Mouse (Mus musculus) megakaryocyte, embryonic 14.5 days (primary cell): ENCODE data around the gene Hhat. TPM values are rescaled to one million over a fixed set of nuclear protein-coding genes. Genes with fewer than 3 reads are reported as not detected.

Experiments used
- H3K27me3 ChIP-seq: replicated peaks from 2 replicates; pipeline ENCODE3; 2012; ENCODE audit warnings: inconsistent platforms
- H3K36me3 ChIP-seq: replicated peaks from 2 replicates; pipeline ENCODE3; 2012; ENCODE audit warnings: low read length, inconsistent platforms, mixed read lengths
- H3K4me1 ChIP-seq: 2 replicates; pipeline ENCODE4 v1.6.1; 2012; ENCODE audit warnings: inconsistent platforms
- H3K4me3 ChIP-seq: replicated peaks from 2 replicates; pipeline ENCODE3; 2012; ENCODE audit warnings: moderate library complexity, mild to moderate bottlenecking, inconsistent platforms
- H3K9me3 ChIP-seq: 2 replicates; pipeline ENCODE4 v1.6.1; 2012; ENCODE audit warnings: inconsistent platforms
- FLI1 ChIP-seq: IDR thresholded peaks from 2 replicates; pipeline ENCODE4 v1.6.1; 2012; ENCODE audit warnings: low read length, inconsistent platforms, mixed read lengths
- GATA1 ChIP-seq: IDR thresholded peaks from 3 replicates; pipeline ENCODE4 v1.6.1; 2012; ENCODE audit warnings: mixed read lengths, low read length, inconsistent platforms, borderline replicate concordance
- polyA plus RNA-seq: library from polyadenylated mRNA; stranded (reverse); fragments of >175 nt; gene quantifications from 2 replicates; pipeline ENCODE4 v1.2.3, GENCODE M21; 2012; ENCODE audit warnings: low replicate concordance; ENCODE audit not compliant: insufficient read depth

Hhat gene
- polyA plus RNA-seq, 1 experiment, result 0.03 TPM

- Histone ChIP-seq H3K27me3 (no peaks in the 10 kb centered on the region), H3K9me3 (no peaks in the 10 kb centered on the region), H3K36me3 (no peaks in the 10 kb centered on the region), H3K4me1 (peaks cover 48% of the 10 kb centered on the region), H3K4me3 (no peak overlapping the region)
- TF ChIP-seq FLI1 (no peak), GATA1 (no peak)
Observed at GRCm38 (mm10) chr1:192744880-192745239, 26.2 kb downstream of the Hhat start.

GRCm38 (mm10) chr1:192742394-192743251, 28.4 kb downstream of the Hhat start:
- no peak for TF ChIP-seq FLI1
- TF ChIP-seq GATA1, result no peak
- Histone ChIP-seq H3K4me3 (peak overlapping the region; percentile 56), H3K27me3 (peaks cover 3% of the 10 kb centered on the region), H3K9me3 (no peaks in the 10 kb centered on the region), H3K36me3 (no peaks in the 10 kb centered on the region), H3K4me1 (peaks cover 37% of the 10 kb centered on the region)

- TF ChIP-seq FLI1, result no peak
- TF ChIP-seq GATA1, result no peak
- peaks cover 31% of the 10 kb centered on the region for H3K4me1 ChIP-seq
- no peaks in the 10 kb centered on the region for H3K9me3 ChIP-seq
- H3K27me3 ChIP-seq, result peaks cover 6% of the 10 kb centered on the region
- H3K36me3 ChIP-seq, result no peaks in the 10 kb centered on the region
- H3K4me3 ChIP-seq, result peak overlapping the region; percentile 44
Observed at GRCm38 (mm10) chr1:192741896-192742295, 29.1 kb downstream of the Hhat start.

GRCm38 (mm10) chr1:192736524-192736923, 34.5 kb downstream of the Hhat start:
- no peaks in the 10 kb centered on the region for H3K36me3 ChIP-seq
- H3K9me3 ChIP-seq, result no peaks in the 10 kb centered on the region
- peaks cover 22% of the 10 kb centered on the region for H3K27me3 ChIP-seq
- H3K4me1 ChIP-seq, result peaks cover 11% of the 10 kb centered on the region; the same call in 1 of the 2 replicates
- no peak for TF ChIP-seq FLI1
- no peak for TF ChIP-seq GATA1
- H3K4me3 ChIP-seq, result no peak overlapping the region

- no peak for TF ChIP-seq GATA1
- no peak for TF ChIP-seq FLI1
- H3K27me3 ChIP-seq, result peaks cover 22% of the 10 kb centered on the region
- H3K4me1 ChIP-seq, result peaks cover 11% of the 10 kb centered on the region; the same call in 1 of the 2 replicates
- H3K36me3 ChIP-seq, result no peaks in the 10 kb centered on the region
- no peak overlapping the region for H3K4me3 ChIP-seq
- no peaks in the 10 kb centered on the region for H3K9me3 ChIP-seq
Observed at GRCm38 (mm10) chr1:192736002-192736426, 35.0 kb downstream of the Hhat start.

GRCm38 (mm10) chr1:192730517-192730916, 40.5 kb downstream of the Hhat start:
- Histone ChIP-seq H3K27me3 (peaks cover 10% of the 10 kb centered on the region), H3K4me3 (no peak overlapping the region), H3K4me1 (no peaks in the 10 kb centered on the region; the same call in 1 of the 2 replicates), H3K36me3 (no peaks in the 10 kb centered on the region), H3K9me3 (no peaks in the 10 kb centered on the region)
- no peak for TF ChIP-seq FLI1
- TF ChIP-seq GATA1, result no peak

GRCm38 (mm10) chr1:192726996-192727624, 43.9 kb downstream of the Hhat start:
- Histone ChIP-seq H3K27me3 (peaks cover 9% of the 10 kb centered on the region), H3K36me3 (no peaks in the 10 kb centered on the region), H3K9me3 (no peaks in the 10 kb centered on the region), H3K4me1 (no peaks in the 10 kb centered on the region; the same call in 1 of the 2 replicates), H3K4me3 (peak overlapping the region; percentile 35)
- TF ChIP-seq FLI1, result no peak

- Histone ChIP-seq H3K27me3 (peaks cover 26% of the 10 kb centered on the region), H3K4me1 (no peaks in the 10 kb centered on the region; the same call in 1 of the 2 replicates), H3K4me3 (no peak overlapping the region), H3K36me3 (no peaks in the 10 kb centered on the region), H3K9me3 (no peaks in the 10 kb centered on the region)
- TF ChIP-seq FLI1 (no peak), GATA1 (no peak)
Observed at GRCm38 (mm10) chr1:192722147-192722546, 48.9 kb downstream of the Hhat start.

- Histone ChIP-seq H3K4me1 (no peaks in the 10 kb centered on the region), H3K27me3 (peaks cover 30% of the 10 kb centered on the region), H3K9me3 (no peaks in the 10 kb centered on the region), H3K36me3 (no peaks in the 10 kb centered on the region), H3K4me3 (no peak overlapping the region)
- TF ChIP-seq GATA1 (no peak), FLI1 (no peak)
Observed at GRCm38 (mm10) chr1:192720156-192720555, 50.9 kb downstream of the Hhat start.

GRCm38 (mm10) chr1:192711779-192712348, 59.2 kb downstream of the Hhat start:
- peaks cover 18% of the 10 kb centered on the region for H3K27me3 ChIP-seq
- no peaks in the 10 kb centered on the region for H3K9me3 ChIP-seq
- H3K4me1 ChIP-seq, result no peaks in the 10 kb centered on the region
- TF ChIP-seq GATA1 (no peak), FLI1 (no peak)
- no peak overlapping the region for H3K4me3 ChIP-seq
- no peaks in the 10 kb centered on the region for H3K36me3 ChIP-seq
